Mouse (Mus musculus): ENCODE results near the gene Lsm4. TPM values are rescaled to one million over a fixed set of nuclear protein-coding genes. Genes with fewer than 3 reads are reported as not detected.

The Lsm4 gene
- total and polyA plus RNA-seq, 3 experiments = 152 to 2,024 (median 514) TPM

DNA sequence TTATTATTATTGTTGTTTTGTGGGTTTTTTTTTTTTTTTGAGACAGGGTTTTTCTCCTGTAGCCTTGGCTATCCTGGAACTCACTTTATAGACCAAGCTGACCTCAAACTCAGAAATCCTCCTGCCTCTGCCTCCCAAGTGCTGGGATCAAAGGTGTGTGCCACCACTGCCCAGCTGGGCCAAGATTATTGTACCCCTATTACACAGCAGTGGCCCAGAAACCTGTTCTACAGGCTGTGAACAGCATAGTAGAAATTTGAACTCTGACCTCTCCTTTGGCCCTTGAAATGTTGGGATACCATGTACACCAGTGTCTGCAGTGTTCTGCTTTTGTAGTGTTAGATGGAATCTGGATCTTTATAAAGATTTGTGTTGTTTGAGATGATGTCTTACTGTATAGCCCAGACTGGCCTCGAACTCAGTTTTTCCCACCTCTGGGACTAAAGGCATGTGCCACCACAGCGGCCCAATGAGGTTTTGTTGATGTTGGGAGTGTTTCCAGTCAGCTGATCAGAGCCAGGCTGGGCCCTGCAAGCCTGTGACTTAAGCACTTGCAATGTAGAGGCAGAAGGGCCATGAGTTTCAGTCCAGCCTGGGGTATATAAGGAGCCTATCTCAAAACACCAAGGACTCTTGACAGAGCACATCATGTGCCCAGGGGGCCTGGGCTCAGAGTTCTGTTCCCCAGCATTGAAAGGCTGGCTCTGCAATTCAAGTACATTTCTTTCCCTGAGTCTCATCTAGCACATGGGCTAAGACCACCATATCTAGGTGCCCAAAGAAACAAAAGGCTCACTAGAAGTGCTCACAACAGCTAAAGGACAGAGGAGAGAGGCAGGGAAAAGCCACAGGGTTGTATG is 29.2 kb downstream of the Lsm4 start:
- Histone ChIP-seq H3K27me3 (ENCODE audit: control insufficient read depth in 1 of 2, insufficient read depth in 2 of 2, low read length in 2 of 2) (no peaks in the 10 kb centered on the region), H3K4me3 (ENCODE audit: control insufficient read depth in 1 of 2, insufficient read depth in 1 of 2, low read depth in 2 of 2, low read length in 2 of 2) (no peak overlapping the region), H3K4me1 (ENCODE audit: control insufficient read depth in 1 of 2, insufficient read depth in 2 of 2, low read length in 2 of 2) (peaks cover 3 to 6% of the 10 kb centered on the region in 2 experiments), H3K36me3 (ENCODE audit: control insufficient read depth in 1 of 2, insufficient read depth in 2 of 2, low read length in 2 of 2) (no peaks in the 10 kb centered on the region; a peak in 1 of 4 replicates), H3K9ac (ENCODE audit: control insufficient read depth, low read depth, low read length, poor library complexity, severe bottlenecking) (no peak overlapping the region), H3K9me3 (replicated peaks; ENCODE audit: insufficient read depth, low read length) (no peaks in the 10 kb centered on the region), H3K79me2 (ENCODE audit: control insufficient read depth, insufficient read depth, low read length, poor library complexity) (peaks cover 11% of the 10 kb centered on the region; the same call in 1 of the 2 replicates), H3K27ac (ENCODE audit: control insufficient read depth, low read depth, low read length) (no peak overlapping the region)
- no peak for DNase-seq (ENCODE audit: low read depth, low spot score)
- TF ChIP-seq USF2 (IDR thresholded peaks at IDR 0.05; ENCODE audit: borderline replicate concordance in 1 of 2, insufficient read depth in 1 of 2, low read depth in 1 of 2, low read length in 2 of 2) (no peak), RCOR1 (IDR thresholded peaks at IDR 0.05; ENCODE audit: low read depth, low read length) (no peak), POLR2A (IDR thresholded peaks at IDR 0.05; ENCODE audit: control insufficient read depth in 1 of 2, insufficient read depth in 1 of 2, low read depth in 1 of 2, low read length in 2 of 2, poor library complexity in 1 of 2) (no peak), E2F4 (IDR thresholded peaks at IDR 0.05; ENCODE audit: borderline replicate concordance, low read depth, low read length) (no peak), JUND (IDR thresholded peaks at IDR 0.05; ENCODE audit: low read depth, low read length) (no peak), NELFE (IDR thresholded peaks at IDR 0.05; ENCODE audit: low read depth, low read length) (no peak), TAL1 (IDR thresholded peaks at IDR 0.05; ENCODE audit: low read length) (no peak), MAX (IDR thresholded peaks at IDR 0.05; ENCODE audit: low read length) (no peak), CTCF (IDR thresholded peaks at IDR 0.05 in 2 of 3, conservative IDR thresholded peaks at IDR 0.05 in 1 of 3; ENCODE audit: control insufficient read depth in 1 of 3, insufficient read depth in 1 of 3, low read depth in 2 of 3, low read length in 3 of 3, poor library complexity in 1 of 3, severe bottlenecking in 1 of 3) (no peak), MAZ (IDR thresholded peaks at IDR 0.05; ENCODE audit: low read depth, low read length) (no peak), CHD1 (IDR thresholded peaks at IDR 0.05; ENCODE audit: low read depth, low read length) (no peak), ZMIZ1 (IDR thresholded peaks at IDR 0.05; ENCODE audit: low read depth, low read length) (no peak), CHD2 (IDR thresholded peaks at IDR 0.05; ENCODE audit: low read length) (no peak)

DNA sequence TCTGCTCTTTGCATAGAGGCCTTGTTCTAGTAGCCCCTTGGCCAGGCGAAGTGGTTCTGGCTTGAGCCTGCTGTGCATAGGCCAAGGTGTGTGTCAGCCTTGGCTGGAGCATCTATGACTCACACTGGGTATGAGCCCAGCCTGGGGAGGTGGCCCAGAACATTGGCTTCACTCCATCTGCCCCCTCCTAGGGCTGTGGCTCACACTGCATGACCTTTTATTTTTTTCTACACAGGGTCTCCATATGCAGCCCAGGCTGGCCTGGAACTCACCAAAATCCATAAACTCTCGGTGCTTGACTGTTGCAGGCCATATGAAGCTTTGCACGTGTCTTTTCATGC is 29.8 kb downstream of the Lsm4 start:
- peaks cover 11% of the 10 kb centered on the region; the same call in 1 of the 2 replicates for H3K79me2 ChIP-seq (ENCODE audit: control insufficient read depth, insufficient read depth, low read length, poor library complexity)
- no peak overlapping the region for H3K4me3 ChIP-seq (ENCODE audit: control insufficient read depth in 1 of 2, insufficient read depth in 1 of 2, low read depth in 2 of 2, low read length in 2 of 2)
- TF ChIP-seq E2F4 (IDR thresholded peaks at IDR 0.05; ENCODE audit: borderline replicate concordance, low read depth, low read length) (no peak), USF2 (IDR thresholded peaks at IDR 0.05; ENCODE audit: borderline replicate concordance in 1 of 2, insufficient read depth in 1 of 2, low read depth in 1 of 2, low read length in 2 of 2) (no peak), GABPA (IDR thresholded peaks at IDR 0.05; ENCODE audit: low read depth, low read length) (no peak), EP300 (IDR thresholded peaks at IDR 0.05; ENCODE audit: low read depth in 1 of 2, low read length in 2 of 2) (no peak), MYB (IDR thresholded peaks at IDR 0.05; ENCODE audit: low read depth, low read length) (no peak), MAX (IDR thresholded peaks at IDR 0.05; ENCODE audit: low read length) (no peak), TCF12 (IDR thresholded peaks at IDR 0.05; ENCODE audit: low read depth, low read length) (no peak), HCFC1 (IDR thresholded peaks at IDR 0.05; ENCODE audit: low read depth, low read length) (no peak), POLR2AphosphoS2 (IDR thresholded peaks at IDR 0.05; ENCODE audit: low read length) (no peak), CTCF (IDR thresholded peaks at IDR 0.05 in 2 of 3, conservative IDR thresholded peaks at IDR 0.05 in 1 of 3; ENCODE audit: control insufficient read depth in 1 of 3, insufficient read depth in 1 of 3, low read depth in 2 of 3, low read length in 3 of 3, poor library complexity in 1 of 3, severe bottlenecking in 1 of 3) (no peak), NELFE (IDR thresholded peaks at IDR 0.05; ENCODE audit: low read depth, low read length) (no peak), ZMIZ1 (IDR thresholded peaks at IDR 0.05; ENCODE audit: low read depth, low read length) (no peak), ETS1 (IDR thresholded peaks at IDR 0.05; ENCODE audit: low read depth, low read length) (no peak), MXI1 (IDR thresholded peaks at IDR 0.05; ENCODE audit: low read depth, low read length) (no peak), SMC3 (IDR thresholded peaks at IDR 0.05; ENCODE audit: low read depth, low read length) (no peak), POLR2AphosphoS5 (IDR thresholded peaks at IDR 0.05; ENCODE audit: borderline replicate concordance, low read depth, low read length) (no peak), ELF1 (IDR thresholded peaks at IDR 0.05; ENCODE audit: low read depth, low read length) (no peak)
- no peaks in the 10 kb centered on the region for H3K9me3 ChIP-seq (replicated peaks; ENCODE audit: insufficient read depth, low read length)
- H3K9ac ChIP-seq (ENCODE audit: control insufficient read depth, low read depth, low read length, poor library complexity, severe bottlenecking) = no peak overlapping the region
- H3K27me3 ChIP-seq (ENCODE audit: control insufficient read depth in 1 of 2, insufficient read depth in 2 of 2, low read length in 2 of 2) = no peaks in the 10 kb centered on the region
- peaks cover 2 to 3% of the 10 kb centered on the region in 2 experiments for H3K4me1 ChIP-seq (ENCODE audit: control insufficient read depth in 1 of 2, insufficient read depth in 2 of 2, low read length in 2 of 2)
- DNase-seq (ENCODE audit: low read depth, low spot score) = no peak
- no peaks in the 10 kb centered on the region for H3K36me3 ChIP-seq (ENCODE audit: control insufficient read depth in 1 of 2, insufficient read depth in 2 of 2, low read length in 2 of 2)
- no peak overlapping the region for H3K27ac ChIP-seq (ENCODE audit: control insufficient read depth, low read depth, low read length)

Measured in MEL (cell line).